Mouse (Mus musculus) WW6 (cell line): ENCODE data around the gene Slc20a1.

ENCODE experiments used
- DNase-seq: peaks from one replicate; pipeline ENCODE4 v3.0.0-alpha.2; 2013; ENCODE audit warnings: low read depth, low spot score

Gene Slc20a1

GRCm38 (mm10) chr2:129252836-129253630, 54.5 kb downstream of the Slc20a1 start:
- no peak for DNase-seq

- no peak for DNase-seq
Measured at GRCm38 (mm10) chr2:129253631-129253970, 55.0 kb downstream of the Slc20a1 start.

GRCm38 (mm10) chr2:129254076-129254475, 55.5 kb downstream of the Slc20a1 start:
- no peak for DNase-seq

GRCm38 (mm10) chr2:129256006-129256405, 57.4 kb downstream of the Slc20a1 start:
- no peak for DNase-seq

GRCm38 (mm10) chr2:129258056-129258455, 59.5 kb downstream of the Slc20a1 start:
- DNase-seq, result no peak

- DNase-seq, result no peak
Measured at GRCm38 (mm10) chr2:129258475-129259211, 60.1 kb downstream of the Slc20a1 start.

GRCm38 (mm10) chr2:129260646-129261045, 62.1 kb downstream of the Slc20a1 start:
- DNase-seq, result no peak
